Mouse (Mus musculus) hindbrain, embryonic 14.5 days (tissue): Measurements from ENCODE around the gene Atn1. TPM values are rescaled to one million over a fixed set of nuclear protein-coding genes. Genes with fewer than 3 reads are reported as not detected.

ENCODE experiments used
- ATAC-seq: fragments of 200-750 bp; cut with Nextera tagmentation; 2 replicates; pipeline ENCODE4 v1.8.0; 2017; ENCODE audit warnings: moderate number of reproducible peaks, mild to moderate bottlenecking, moderate TSS enrichment, moderate library complexity; ENCODE audit not compliant: low FRiP score
- DNase-seq: peaks from one replicate; pipeline ENCODE4 v3.0.0-alpha.2; 2015; ENCODE audit warnings: low spot score
- H3K27ac ChIP-seq: fragments of 300-500 bp; sonication (generic); 2 replicates; pipeline ENCODE4 v1.5.1; 2014; ENCODE audit warnings: mild to moderate bottlenecking, moderate library complexity
- H3K27me3 ChIP-seq: fragments of 300-500 bp; sonication (generic); 2 replicates; pipeline ENCODE4 v1.6.1; 2014; ENCODE audit warnings: mild to moderate bottlenecking, low read length, mixed read lengths; ENCODE audit not compliant: control insufficient read depth, insufficient read depth
- H3K36me3 ChIP-seq: fragments of 300-500 bp; sonication (generic); replicated peaks from 2 replicates; pipeline ENCODE4 v1.6.1; 2014; ENCODE audit not compliant: control insufficient read depth, insufficient read depth
- H3K4me1 ChIP-seq: fragments of 300-500 bp; sonication (generic); replicated peaks from 2 replicates; pipeline ENCODE4 v1.6.1; 2014; ENCODE audit warnings: antibody characterized with exemption, low read length, mixed read lengths; ENCODE audit not compliant: control insufficient read depth, insufficient read depth
- H3K4me2 ChIP-seq: fragments of 300-500 bp; sonication (generic); replicated peaks from 2 replicates; pipeline ENCODE4 v1.6.1; 2014; ENCODE audit warnings: mild to moderate bottlenecking, moderate library complexity
- H3K4me3 ChIP-seq: fragments of 300-500 bp; sonication (generic); replicated peaks from 2 replicates; pipeline ENCODE4 v1.5.1; 2014; ENCODE audit warnings: mild to moderate bottlenecking, low read length
- H3K9ac ChIP-seq: fragments of 300-500 bp; sonication (generic); 2 replicates; pipeline ENCODE4 v1.6.1; 2014
- H3K9me3 ChIP-seq: fragments of 300-500 bp; sonication (generic); 2 replicates; pipeline ENCODE4 v1.6.1; 2016; ENCODE audit warnings: low read length; ENCODE audit not compliant: control insufficient read depth
- WGBS: fragments of 180-500 bp; shearing (Covaris S2); extraction: QIAGEN DNeasy Blood & Tissue Kit; methylation state at CpG from one replicate; pipeline ENCODE4 v1.1.7; 2014; 5-methylcytosine and 5-hydroxymethylcytosine counted together
- microRNA counts: library from miRNA; unstranded; fragments of <30 nt; microRNA quantifications from one replicate; lab custom pipeline; 2016
- microRNA-seq: library from miRNA; unstranded; fragments of <30 nt; microRNA quantifications from one replicate; pipeline ENCODE4, GENCODE M21; 2016
- polyA plus RNA-seq: library from polyadenylated mRNA; unstranded; fragments of >200 nt; fragmentation: Nextera tagmentation; extraction: Ambion mirVana; gene quantifications from 2 replicates; pipeline ENCODE4 v1.2.1, GENCODE M21; 2014

Atn1 gene
- polyA plus RNA-seq, 1 experiment from 2014 or later, result 25.9 TPM

- no peak overlapping the region for H3K27ac ChIP-seq
- no peak overlapping the region for H3K9ac ChIP-seq
- no peaks in the 10 kb centered on the region for H3K27me3 ChIP-seq
- no peak overlapping the region for H3K4me3 ChIP-seq
- no peaks in the 10 kb centered on the region; the same call in 1 of the 2 replicates for H3K4me1 ChIP-seq
- ATAC-seq (no peak), DNase-seq (no peak)
- H3K9me3 ChIP-seq, result no peaks in the 10 kb centered on the region
- H3K4me2 ChIP-seq, result no peak overlapping the region
- 88% methylated on average over 6 of the region's 6 CpGs for WGBS
- peaks cover 53% of the 10 kb centered on the region for H3K36me3 ChIP-seq
Observed at GRCm38 (mm10) chr6:124698751-124699150, 57.6 kb downstream of the Atn1 start.

- no peak overlapping the region for H3K4me3 ChIP-seq
- H3K27me3 ChIP-seq, result no peaks in the 10 kb centered on the region
- no peaks in the 10 kb centered on the region for H3K9me3 ChIP-seq
- no peak overlapping the region for H3K9ac ChIP-seq
- WGBS, result 95% methylated on average over 7 of the region's 7 CpGs
- H3K36me3 ChIP-seq, result peaks cover 31% of the 10 kb centered on the region
- DNase-seq (no peak), ATAC-seq (no peak)
- H3K4me2 ChIP-seq, result no peak overlapping the region
- H3K4me1 ChIP-seq, result no peaks in the 10 kb centered on the region; the same call in 1 of the 2 replicates
- no peak overlapping the region for H3K27ac ChIP-seq
Observed at GRCm38 (mm10) chr6:124696441-124697150, 59.7 kb downstream of the Atn1 start.

GRCm38 (mm10) chr6:124694166-124694955 lies 62.0 kb downstream of the Atn1 start:
- 73% methylated on average over 15 of the region's 15 CpGs for WGBS
- no peak overlapping the region for H3K9ac ChIP-seq
- H3K4me3 ChIP-seq, result no peak overlapping the region
- ATAC-seq (peak; percentile 79; the same call in 1 of the 2 replicates), DNase-seq (peak; percentile 61)
- H3K9me3 ChIP-seq, result no peaks in the 10 kb centered on the region
- peak overlapping the region; percentile 6; the same call in 1 of the 2 replicates for H3K27ac ChIP-seq
- no peaks in the 10 kb centered on the region; the same call in 1 of the 2 replicates for H3K4me1 ChIP-seq
- H3K36me3 ChIP-seq, result peaks cover 9% of the 10 kb centered on the region; the same call in 1 of the 2 replicates
- H3K27me3 ChIP-seq, result no peaks in the 10 kb centered on the region
- no peak overlapping the region for H3K4me2 ChIP-seq

- no peaks in the 10 kb centered on the region; the same call in 1 of the 2 replicates for H3K4me1 ChIP-seq
- WGBS, result 84% methylated on average over 15 of the region's 15 CpGs
- no peak for ATAC-seq
- H3K27ac ChIP-seq, result no peak overlapping the region
- H3K4me3 ChIP-seq, result no peak overlapping the region
- no peaks in the 10 kb centered on the region; the same call in 1 of the 2 replicates for H3K36me3 ChIP-seq
- H3K4me2 ChIP-seq, result no peak overlapping the region
- DNase-seq, result no peak
- no peak overlapping the region for H3K9ac ChIP-seq
- no peaks in the 10 kb centered on the region for H3K9me3 ChIP-seq
- H3K27me3 ChIP-seq, result no peaks in the 10 kb centered on the region
Observed at GRCm38 (mm10) chr6:124693243-124693981, 62.9 kb downstream of the Atn1 start.

MicroRNA genes within 50 kb of the gene (microRNA counts, 519-probe panel; counts per million panel counts)
- not detected for microRNA mmu-miR-141 (lab: Ali Mortazavi, UCI)
- microRNA mmu-miR-200c (lab: Ali Mortazavi, UCI), result not detected

Small RNA genes lying within 50 kb of the gene (microRNA-seq; reads per million reads assigned to microRNA genes)
- gene Mir141 (4.2 reads per million, percentile 19 among the genes with 10 or more reads in this experiment), gene Mir200c (21.5 reads per million, percentile 36 among the genes with 10 or more reads in this experiment)

Other genes starting within 250 kb of the Atn1 start
- 0.20 and 0.26 TPM in 2 replicates for gene C1ra, start 244.1 kb downstream of the Atn1 start, polyA plus RNA-seq
- gene C1s1, start 214.2 kb downstream of the Atn1 start, polyA plus RNA-seq, result 0.59 and 0.77 TPM in 2 replicates
- gene C1rb, start 186.2 kb downstream of the Atn1 start, polyA plus RNA-seq, result not detected in 2 replicates
- gene C1s2, start 120.4 kb downstream of the Atn1 start, polyA plus RNA-seq, result 0.07 TPM in 1 of 2 replicates, not detected in the other
- gene Lpcat3, start 93.5 kb downstream of the Atn1 start, polyA plus RNA-seq, result 42.4 and 42.9 TPM in 2 replicates
- 91.4 and 94.1 TPM in 2 replicates for gene Emg1, start 44.3 kb downstream of the Atn1 start, polyA plus RNA-seq
- gene Phb2, start 44.2 kb downstream of the Atn1 start, polyA plus RNA-seq, result 241 and 242 TPM in 2 replicates
- 3.5 and 4.3 TPM in 2 replicates for gene Ptpn6, start 17.8 kb downstream of the Atn1 start, polyA plus RNA-seq
- gene Grcc10, start 15.2 kb downstream of the Atn1 start, polyA plus RNA-seq, result 616 and 701 TPM in 2 replicates
- gene Gm45234, start 503 bp downstream of the Atn1 start, polyA plus RNA-seq, result not detected in 2 replicates
- 142 and 174 TPM in 2 replicates for gene Eno2, start 13.1 kb upstream of the Atn1 start, polyA plus RNA-seq
- gene Lrrc23, start 23.2 kb upstream of the Atn1 start, polyA plus RNA-seq, result 3.7 and 6.4 TPM in 2 replicates
- gene Spsb2, start 52.1 kb upstream of the Atn1 start, polyA plus RNA-seq, result 5.2 and 6.6 TPM in 2 replicates
- 413 and 474 TPM in 2 replicates for gene Tpi1, start 57.8 kb upstream of the Atn1 start, polyA plus RNA-seq
- gene Usp5, start 73.0 kb upstream of the Atn1 start, polyA plus RNA-seq, result 180 and 182 TPM in 2 replicates
- gene Cdca3, start 73.0 kb upstream of the Atn1 start, polyA plus RNA-seq, result 29.3 and 36.2 TPM in 2 replicates
- 0.21 and 1.2 TPM in 2 replicates for gene Gnb3, start 83.8 kb upstream of the Atn1 start, polyA plus RNA-seq
- gene P3h3, start 101.2 kb upstream of the Atn1 start, polyA plus RNA-seq, result 13.3 and 17.6 TPM in 2 replicates
- 16.6 and 17.6 TPM in 2 replicates for gene Gpr162, start 107.5 kb upstream of the Atn1 start, polyA plus RNA-seq
- gene Cd4, start 131.7 kb upstream of the Atn1 start, polyA plus RNA-seq, result 0.27 and 0.35 TPM in 2 replicates
- gene Lag3, start 155.2 kb upstream of the Atn1 start, polyA plus RNA-seq, result 2.1 and 2.8 TPM in 2 replicates
- 674 and 707 TPM in 2 replicates for gene Ptms, start 163.6 kb upstream of the Atn1 start, polyA plus RNA-seq
- 577 and 614 TPM in 2 replicates for gene Mlf2, start 174.9 kb upstream of the Atn1 start, polyA plus RNA-seq
- gene Cops7a, start 209.0 kb upstream of the Atn1 start, polyA plus RNA-seq, result 92.4 and 93.1 TPM in 2 replicates
- 47.8 and 53.8 TPM in 2 replicates for gene Pianp, start 240.2 kb upstream of the Atn1 start, polyA plus RNA-seq